Mouse (Mus musculus): ENCODE measurements around the gene Gm42517.

- TF ChIP-seq POLR2A (IDR thresholded peaks at IDR 0.05; ENCODE audit: insufficient read depth, low read depth, low read length): no peak
- TF ChIP-seq EP300 (IDR thresholded peaks at IDR 0.05; ENCODE audit: insufficient read depth, low read depth, low read length): no peak
These were observed 22.2 kb downstream of the Gm42517 start for GRCm38 (mm10) chr5:108345313-108346071.

All from heart, adult 2 months (tissue).